Mouse (Mus musculus) neutrophil, adult 83 days (primary cell): ENCODE data around the gene Stat3. TPM values are rescaled to one million over a fixed set of nuclear protein-coding genes. Genes with fewer than 3 reads are reported as not detected.

Experiments
- total RNA-seq, 2 experiments: library from RNA; stranded (reverse); gene quantifications; one replicate each; pipeline ENCODE4 v1.2.4; 2023

Stat3 gene
- 100 to 1,000 TPM; 207 to 249 TPM for total RNA-seq

DNA sequence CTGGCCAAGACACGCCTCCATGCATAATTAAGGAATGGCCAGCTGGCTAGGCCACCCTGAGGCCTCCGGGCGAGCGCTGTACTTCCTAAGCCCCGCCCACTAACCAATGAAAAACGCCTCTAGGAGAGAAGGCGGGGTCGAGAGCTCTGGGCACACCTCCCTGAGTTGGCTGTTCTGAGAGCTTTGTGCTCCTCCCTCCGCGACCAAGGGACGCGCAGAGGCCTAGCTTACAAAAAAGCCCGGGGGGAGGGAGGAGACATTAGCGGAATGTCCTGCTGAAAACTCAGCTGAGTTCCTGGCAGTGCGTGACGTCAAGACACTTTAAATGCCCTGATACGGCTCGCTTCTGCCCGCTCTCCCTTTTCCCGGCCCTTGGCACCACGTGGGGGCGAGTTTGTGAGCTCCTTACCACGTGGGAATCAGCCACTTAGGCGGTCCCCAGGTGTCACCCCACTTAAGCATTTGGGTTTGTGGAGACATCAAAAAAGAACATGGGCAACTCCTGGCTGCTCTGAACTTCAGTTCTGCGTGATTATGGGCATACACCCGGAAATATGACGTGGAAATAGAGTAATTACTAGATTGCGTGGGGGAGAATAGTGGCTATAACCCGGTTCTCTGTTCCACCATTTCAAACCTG is at the start of gene Stat3:
Stat3 (minus strand) TSS at position 29 of the 640 bp plus-strand sequence.

DNA sequence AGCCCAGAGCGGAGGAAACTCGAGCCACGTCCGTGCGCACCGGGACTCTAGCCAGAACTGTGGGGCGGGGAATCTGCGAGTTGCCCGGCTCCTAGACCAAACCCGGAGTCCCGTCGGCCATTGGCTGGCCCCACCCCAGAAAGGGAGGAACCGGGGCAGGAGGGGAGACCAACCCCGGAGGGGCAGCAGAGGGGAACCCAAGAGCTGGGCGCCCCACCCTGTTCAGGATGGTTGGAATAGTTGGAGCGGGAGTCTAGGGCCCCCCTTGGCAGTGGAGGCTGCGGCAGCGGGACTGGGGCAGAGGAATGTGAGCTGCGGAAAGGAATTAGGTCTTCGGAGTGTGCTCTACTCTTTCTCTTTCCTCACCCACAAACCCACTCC is 31.2 kb upstream of the Stat3 start, which contains the start of gene Cavin1:
Cavin1 (minus strand) TSS at position 331 of the 381 bp plus-strand sequence.

DNA sequence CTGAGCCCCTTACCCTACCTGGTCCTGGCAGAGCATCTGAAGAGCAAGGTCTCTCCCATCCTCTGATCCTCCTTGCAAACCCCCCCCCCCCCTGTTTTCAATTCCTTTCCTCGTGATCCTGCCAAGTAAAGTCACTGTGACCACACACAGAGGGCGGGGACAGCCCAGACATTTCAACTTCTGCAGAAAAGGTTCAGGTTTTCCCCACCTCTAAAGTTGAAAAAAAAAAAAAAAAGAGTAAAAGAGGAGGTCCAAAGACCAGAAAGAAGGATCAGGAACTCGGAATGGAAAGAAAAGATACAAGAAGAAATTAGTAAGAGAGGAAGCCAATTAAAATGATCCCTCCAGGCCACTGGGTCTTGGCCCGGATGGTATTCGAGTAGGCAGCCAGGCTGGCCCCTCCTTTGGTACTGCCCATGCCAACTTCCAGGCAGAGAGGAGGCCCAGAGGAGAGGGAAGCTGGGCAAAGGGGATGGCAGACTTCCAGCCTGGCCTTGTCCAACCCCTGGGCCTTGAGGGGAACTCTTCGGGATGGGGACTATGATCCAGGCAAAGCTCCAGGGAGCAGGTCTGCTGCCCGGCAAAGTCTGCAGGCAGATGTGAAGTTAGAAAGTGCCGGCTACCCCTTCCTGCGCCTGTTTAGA is 80.3 kb downstream of the Stat3 start, which contains the start of gene Stat5a:
Stat5a (plus strand) TSS at position 417 of the 644 bp plus-strand sequence.

GRCm38 (mm10) chr11:100850038-100850777 is 89.1 kb downstream of the Stat3 start, which contains the start of gene Stat5b:
TSS of gene Stat5b (minus strand) at chr11:100850724.

Other genes with a start within 250 kb of the Stat3 start
- not detected for gene Zfp385c, start 247.1 kb downstream of the Stat3 start, total RNA-seq
- 10 to 100 TPM; 25.4 to 25.9 TPM for gene Dhx58, start 235.3 kb downstream of the Stat3 start, total RNA-seq
- 10 to 100 TPM; 10.6 to 11.4 TPM for gene Kat2a, start 227.1 kb downstream of the Stat3 start, total RNA-seq
- under 1 TPM in 1 of 2 experiments, not detected in 1; 0.60 TPM for gene Hspb9, start 225.7 kb downstream of the Stat3 start, total RNA-seq
- gene Rab5c, start 201.3 kb downstream of the Stat3 start, total RNA-seq: 100 to 1,000 TPM; 175 to 177 TPM
- not detected for gene Kcnh4, start 179.6 kb downstream of the Stat3 start, total RNA-seq
- not detected for gene Hcrt, start 176.6 kb downstream of the Stat3 start, total RNA-seq
- 10 to 100 TPM in 1 of 2 experiments, 1 to 10 TPM in 1; 9.9 to 10.6 TPM for gene Ghdc, start 168.6 kb downstream of the Stat3 start, total RNA-seq
- 10 to 100 TPM; 84.9 to 98.5 TPM for gene Stat5b, start 88.8 kb downstream of the Stat3 start, total RNA-seq
- gene Stat5a, start 80.2 kb downstream of the Stat3 start, total RNA-seq: 10 to 100 TPM; 30.3 to 36.4 TPM
- gene Cavin1, start 31.3 kb upstream of the Stat3 start, total RNA-seq: under 1 TPM; 0.46 to 0.77 TPM
- gene Atp6v0a1, start 69.9 kb upstream of the Stat3 start, total RNA-seq: 100 to 1,000 TPM in 1 of 2 experiments, 10 to 100 TPM in 1; 91.3 to 101 TPM
- 1 to 10 TPM; 7.5 to 8.9 TPM for gene Naglu, start 130.5 kb upstream of the Stat3 start, total RNA-seq
- gene Hsd17b1, start 138.9 kb upstream of the Stat3 start, total RNA-seq: 1 to 10 TPM in 1 of 2 experiments, under 1 TPM in 1; 0.59 to 1.1 TPM
- 10 to 100 TPM; 13.1 to 15.3 TPM for gene Coasy, start 143.0 kb upstream of the Stat3 start, total RNA-seq
- 10 to 100 TPM; 44.8 to 49.5 TPM for gene Mlx, start 147.7 kb upstream of the Stat3 start, total RNA-seq
- gene Psmc3ip, start 155.9 kb upstream of the Stat3 start, total RNA-seq: 1 to 10 TPM; 6.7 to 8.6 TPM
- 10 to 100 TPM; 29.7 to 32.7 TPM for gene Retreg3, start 180.4 kb upstream of the Stat3 start, total RNA-seq
- gene Tubg1, start 180.4 kb upstream of the Stat3 start, total RNA-seq: 10 to 100 TPM; 17.5 to 20.9 TPM
- 1 to 10 TPM; 1.8 to 2.7 TPM for gene Tubg2, start 216.4 kb upstream of the Stat3 start, total RNA-seq
- gene Cntnap1, start 231.0 kb upstream of the Stat3 start, total RNA-seq: under 1 TPM; 0.64 to 0.99 TPM
- 1 to 10 TPM; 2.9 to 3.2 TPM for gene Plekhh3, start 231.8 kb upstream of the Stat3 start, total RNA-seq
- gene Ccr10, start 235.9 kb upstream of the Stat3 start, total RNA-seq: under 1 TPM; 0.77 to 0.83 TPM